Mouse (Mus musculus) forebrain, embryonic 16.5 days (tissue): Measurements from ENCODE around the gene Ppp3cb. TPM values are rescaled to one million over a fixed set of nuclear protein-coding genes. Genes with fewer than 3 reads are reported as not detected.
A peak's percentile ranks its signal among the peaks of the same experiment; 100 is the strongest.
"Not testable (repeated sequence)": the region's sequence is repeated elsewhere in the genome, so short reads cannot be mapped to it uniquely, and the experiment has no call there.

ENCODE experiments used
- ATAC-seq: fragments of 200-750 bp; cut with Nextera tagmentation; 2 replicates; pipeline ENCODE4 v1.8.0; 2017; ENCODE audit warnings: mild to moderate bottlenecking, moderate library complexity
- H3K27ac ChIP-seq: fragments of 300-500 bp; sonication (generic); 2 replicates; pipeline ENCODE4 v1.5.1; 2014; ENCODE audit warnings: low read length, control low read depth
- H3K27me3 ChIP-seq: fragments of 300-500 bp; sonication (generic); replicated peaks from 2 replicates; pipeline ENCODE4 v1.6.1; 2014; ENCODE audit warnings: low read length; ENCODE audit not compliant: control insufficient read depth, insufficient read depth
- H3K36me3 ChIP-seq: fragments of 300-500 bp; sonication (generic); 2 replicates; pipeline ENCODE4 v1.6.1; 2014; ENCODE audit not compliant: control insufficient read depth, insufficient read depth
- H3K4me1 ChIP-seq: fragments of 300-500 bp; sonication (generic); replicated peaks from 2 replicates; pipeline ENCODE4 v1.6.1; 2014; ENCODE audit warnings: low read length; ENCODE audit not compliant: control insufficient read depth, insufficient read depth
- H3K4me2 ChIP-seq: fragments of 300-500 bp; sonication (generic); 2 replicates; pipeline ENCODE4 v1.6.1; 2014; ENCODE audit warnings: mild to moderate bottlenecking, low read length, control low read depth
- H3K4me3 ChIP-seq: fragments of 300-500 bp; sonication (generic); replicated peaks from 2 replicates; pipeline ENCODE4 v1.5.1; 2014; ENCODE audit warnings: mild to moderate bottlenecking, low read length, control low read depth
- H3K9ac ChIP-seq: fragments of 300-500 bp; sonication (generic); replicated peaks from 2 replicates; pipeline ENCODE4 v1.6.1; 2014; ENCODE audit warnings: low read depth, low read length, control low read depth
- H3K9me3 ChIP-seq: fragments of 300-500 bp; sonication (generic); 2 replicates; pipeline ENCODE4 v1.6.1; 2016; ENCODE audit warnings: low read length; ENCODE audit not compliant: control insufficient read depth
- WGBS: fragments of 180-500 bp; shearing (Covaris S2); extraction: QIAGEN DNeasy Blood & Tissue Kit; methylation state at CpG from one replicate; pipeline ENCODE4 v1.1.7; 2014; 5-methylcytosine and 5-hydroxymethylcytosine counted together
- polyA plus RNA-seq: library from polyadenylated mRNA; unstranded; fragments of >200 nt; fragmentation: Nextera tagmentation; extraction: Ambion mirVana; gene quantifications from 2 replicates; pipeline ENCODE4 v1.2.1, GENCODE M21; 2015

Ppp3cb gene
- polyA plus RNA-seq = 94.7 and 97.3 TPM in 2 replicates

- Histone ChIP-seq H3K4me1 (peaks cover 15% of the 10 kb centered on the region), H3K27ac (peak within 1 kb of the TSS; percentile 94)
- 0% methylated on average over 18 of the region's 29 CpGs for WGBS
Observed at GRCm38 (mm10) chr14:20546415-20546814, at the start of gene Ppp3cb. Ppp3cb (minus strand) TSS chr14:20546573.

DNA sequence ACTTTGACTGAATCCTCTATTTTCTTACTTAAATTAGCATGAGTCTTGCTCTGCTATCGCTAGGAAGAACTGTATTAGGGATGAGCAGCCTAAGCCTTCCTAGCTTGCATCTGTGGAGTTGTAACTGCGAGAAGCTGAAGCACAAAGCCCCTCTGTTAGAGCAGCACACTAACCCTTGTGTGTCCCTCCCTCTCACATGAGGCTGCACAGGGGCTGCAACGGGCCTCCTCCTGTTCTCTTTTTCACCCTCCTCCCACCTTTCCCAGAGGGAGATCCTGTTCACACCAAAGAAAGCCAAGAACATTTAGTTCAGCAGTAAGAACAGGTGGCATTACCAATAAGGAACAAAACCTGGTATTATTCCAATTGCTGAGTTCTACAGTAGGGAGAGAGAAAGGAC, 49.4 kb upstream of the Ppp3cb start:
- Histone ChIP-seq H3K4me3 (no peak overlapping the region), H3K27me3 (no peaks in the 10 kb centered on the region), H3K4me2 (no peak overlapping the region), H3K4me1 (peaks cover 4% of the 10 kb centered on the region), H3K27ac (no peak overlapping the region), H3K9ac (no peak overlapping the region), H3K36me3 (no peaks in the 10 kb centered on the region), H3K9me3 (no peaks in the 10 kb centered on the region)
- 11% methylated on average over 3 of the region's 3 CpGs for WGBS
- 0 out of 2 replicates have a peak, but pooled peaks have one; percentile 33 for ATAC-seq

More at GRCm38 (mm10) chr14:20546415-20546814, at the start of gene Ppp3cb:
- Histone ChIP-seq H3K9ac (peak within 1 kb of the TSS; percentile 91), H3K27me3 (no peaks in the 10 kb centered on the region), H3K4me2 (peak within 1 kb of the TSS; percentile 63), H3K4me3 (peak within 1 kb of the TSS; percentile 96), H3K36me3 (peaks cover 11% of the 10 kb centered on the region; the same call in 1 of the 2 replicates), H3K9me3 (no peaks in the 10 kb centered on the region)
- ATAC-seq = peak; percentile 96

- no peak for ATAC-seq
- no peaks in the 10 kb centered on the region for H3K27me3 ChIP-seq
- H3K4me2 ChIP-seq = no peak overlapping the region
- H3K27ac ChIP-seq = no peak overlapping the region
- H3K9ac ChIP-seq = no peak overlapping the region
- no peaks in the 10 kb centered on the region; the same call in 1 of the 2 replicates for H3K36me3 ChIP-seq
- 93% methylated on average over 5 of the region's 5 CpGs for WGBS
- no peaks in the 10 kb centered on the region for H3K4me1 ChIP-seq
- no peaks in the 10 kb centered on the region for H3K9me3 ChIP-seq
- no peak overlapping the region for H3K4me3 ChIP-seq
Observed at GRCm38 (mm10) chr14:20587458-20587857, 41.1 kb upstream of the Ppp3cb start.

- no peaks in the 10 kb centered on the region for H3K27me3 ChIP-seq
- H3K9ac ChIP-seq = no peak overlapping the region
- 65% methylated on average over 6 of the region's 6 CpGs for WGBS
- H3K9me3 ChIP-seq = no peaks in the 10 kb centered on the region
- no peaks in the 10 kb centered on the region for H3K4me1 ChIP-seq
- no peak for ATAC-seq
- no peaks in the 10 kb centered on the region; the same call in 1 of the 2 replicates for H3K36me3 ChIP-seq
- H3K27ac ChIP-seq = no peak overlapping the region
- no peak overlapping the region for H3K4me2 ChIP-seq
- H3K4me3 ChIP-seq = no peak overlapping the region
Observed at GRCm38 (mm10) chr14:20578822-20579407, 32.5 kb upstream of the Ppp3cb start.

GRCm38 (mm10) chr14:20576179-20576578, 29.8 kb upstream of the Ppp3cb start:
- peak; percentile 33; the same call in 1 of the 2 replicates for ATAC-seq
- Histone ChIP-seq H3K4me3 (no peak overlapping the region), H3K27ac (no peak overlapping the region), H3K27me3 (no peaks in the 10 kb centered on the region), H3K9me3 (no peaks in the 10 kb centered on the region), H3K4me1 (no peaks in the 10 kb centered on the region), H3K4me2 (no peak overlapping the region), H3K9ac (no peak overlapping the region), H3K36me3 (no peaks in the 10 kb centered on the region)
- 53% methylated on average over 7 of the region's 7 CpGs for WGBS

GRCm38 (mm10) chr14:20573196-20573595, 26.8 kb upstream of the Ppp3cb start:
- H3K27me3 ChIP-seq, H3K4me1 ChIP-seq, H3K27ac ChIP-seq, H3K4me3 ChIP-seq, H3K36me3 ChIP-seq, ATAC-seq, H3K9me3 ChIP-seq, H3K4me2 ChIP-seq, H3K9ac ChIP-seq: not testable (repeated sequence)
- 94% methylated on average over 3 of the region's 3 CpGs for WGBS

DNA sequence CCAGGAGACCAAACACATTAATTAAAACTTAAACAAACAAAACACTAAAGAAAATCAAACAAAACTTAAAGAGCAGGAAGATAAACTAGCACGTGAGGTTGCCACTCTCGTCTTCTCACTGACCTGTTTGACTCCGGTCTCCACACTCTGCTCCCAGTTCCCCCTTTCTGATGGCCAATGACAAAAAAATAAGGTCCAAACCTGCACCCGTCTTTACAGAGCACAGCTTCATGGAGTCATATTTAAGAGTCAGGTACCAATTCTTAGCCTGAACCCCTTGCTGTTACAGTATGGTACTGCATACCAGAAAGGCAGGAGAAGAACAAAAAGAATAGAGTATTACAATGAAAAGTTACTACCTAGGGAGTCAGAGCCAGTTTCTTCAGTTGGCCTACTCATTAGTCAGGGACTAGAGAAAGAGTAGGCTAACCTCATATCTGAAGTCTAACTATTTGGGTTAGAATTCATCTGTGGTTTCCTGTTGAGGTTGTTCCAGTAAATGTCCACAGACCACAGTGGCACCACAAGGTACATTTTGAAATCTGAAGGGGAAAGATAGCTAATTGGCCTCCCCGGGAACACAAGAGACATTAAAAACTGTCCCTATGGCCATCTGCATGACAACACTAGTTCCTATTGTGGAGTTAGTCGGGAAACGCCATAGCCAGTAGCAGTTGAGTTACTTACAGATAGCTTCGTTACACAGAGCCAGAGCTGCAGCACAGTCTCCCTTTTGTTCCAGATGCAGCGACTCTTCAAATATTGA, 19.1 kb upstream of the Ppp3cb start:
- WGBS = 68% methylated on average over 9 of the region's 9 CpGs
- Histone ChIP-seq H3K9ac (no peak overlapping the region), H3K4me1 (no peaks in the 10 kb centered on the region), H3K4me2 (no peak overlapping the region), H3K36me3 (peaks cover 24% of the 10 kb centered on the region), H3K4me3 (no peak overlapping the region), H3K27me3 (no peaks in the 10 kb centered on the region), H3K27ac (no peak overlapping the region), H3K9me3 (no peaks in the 10 kb centered on the region)
- no peak for ATAC-seq

DNA sequence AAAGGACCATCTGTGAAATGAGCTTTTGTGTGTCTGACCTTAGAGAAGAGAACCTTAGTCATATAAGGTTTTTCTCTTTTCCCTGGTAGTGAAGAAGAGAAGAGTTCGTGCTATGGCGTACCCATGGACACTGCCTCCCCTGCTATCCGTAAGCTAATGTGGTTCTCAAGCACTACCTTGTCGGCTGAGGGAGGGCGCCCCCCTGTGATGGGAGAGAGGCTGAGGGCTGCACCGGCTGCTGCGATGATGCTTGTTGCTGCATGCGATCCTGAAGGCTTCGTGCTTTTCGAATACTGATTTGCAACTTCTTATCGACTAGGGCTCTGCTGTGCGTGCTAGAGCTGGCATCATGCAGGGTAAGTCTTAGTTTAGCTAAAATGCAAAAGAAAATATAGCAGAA, 18.3 kb upstream of the Ppp3cb start:
- Histone ChIP-seq H3K27me3 (no peaks in the 10 kb centered on the region), H3K4me2 (no peak overlapping the region), H3K4me1 (no peaks in the 10 kb centered on the region), H3K9ac (no peak overlapping the region), H3K9me3 (no peaks in the 10 kb centered on the region), H3K4me3 (no peak overlapping the region), H3K27ac (no peak overlapping the region), H3K36me3 (peaks cover 23% of the 10 kb centered on the region)
- 64% methylated on average over 12 of the region's 12 CpGs for WGBS
- no peak for ATAC-seq

DNA sequence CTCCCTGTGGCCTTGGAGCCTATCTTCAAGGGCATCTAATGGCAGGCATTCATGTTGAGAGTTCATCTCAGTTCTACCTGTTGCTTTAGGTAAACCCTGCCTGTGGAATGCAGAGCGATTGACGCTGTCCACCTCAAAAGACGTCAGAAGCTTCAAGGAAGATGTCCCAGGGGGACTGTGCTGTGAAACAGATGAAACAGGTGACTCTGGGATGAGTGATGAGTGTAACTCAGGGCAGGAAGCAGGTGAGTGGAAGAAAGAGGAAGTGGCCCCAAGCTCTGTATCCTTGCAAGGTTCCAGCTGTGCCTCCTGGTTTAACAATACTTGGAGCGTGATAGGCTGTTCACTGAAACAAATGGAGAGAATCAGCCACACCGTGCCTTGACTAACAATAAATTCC, 15.5 kb upstream of the Ppp3cb start:
- H3K4me1 ChIP-seq = no peaks in the 10 kb centered on the region
- no peak overlapping the region for H3K4me3 ChIP-seq
- H3K36me3 ChIP-seq = peaks cover 23% of the 10 kb centered on the region
- H3K9me3 ChIP-seq = no peaks in the 10 kb centered on the region
- no peak overlapping the region for H3K9ac ChIP-seq
- H3K4me2 ChIP-seq = no peak overlapping the region
- 94% methylated on average over 5 of the region's 5 CpGs for WGBS
- no peak overlapping the region for H3K27ac ChIP-seq
- ATAC-seq = no peak
- H3K27me3 ChIP-seq = no peaks in the 10 kb centered on the region
